Mouse (Mus musculus) small intestine, adult 10 weeks (tissue): Measurements from ENCODE around the gene Chga. TPM values are rescaled to one million over a fixed set of nuclear protein-coding genes. Genes with fewer than 3 reads are reported as not detected.

ENCODE experiments used
- polyA plus RNA-seq: library from polyadenylated mRNA; stranded (reverse); fragments of 350-450 nt; fragmentation: Illumina TruSeq; extraction: RNeasy Lipid Tissue Mini Kit (QIAGEN cat#74804); gene quantifications from one replicate; pipeline ENCODE4 v1.2.3, GENCODE M21; 2014; ENCODE audit warnings: low replicate concordance

The Chga gene
- polyA plus RNA-seq, result 2.9 TPM

DNA sequence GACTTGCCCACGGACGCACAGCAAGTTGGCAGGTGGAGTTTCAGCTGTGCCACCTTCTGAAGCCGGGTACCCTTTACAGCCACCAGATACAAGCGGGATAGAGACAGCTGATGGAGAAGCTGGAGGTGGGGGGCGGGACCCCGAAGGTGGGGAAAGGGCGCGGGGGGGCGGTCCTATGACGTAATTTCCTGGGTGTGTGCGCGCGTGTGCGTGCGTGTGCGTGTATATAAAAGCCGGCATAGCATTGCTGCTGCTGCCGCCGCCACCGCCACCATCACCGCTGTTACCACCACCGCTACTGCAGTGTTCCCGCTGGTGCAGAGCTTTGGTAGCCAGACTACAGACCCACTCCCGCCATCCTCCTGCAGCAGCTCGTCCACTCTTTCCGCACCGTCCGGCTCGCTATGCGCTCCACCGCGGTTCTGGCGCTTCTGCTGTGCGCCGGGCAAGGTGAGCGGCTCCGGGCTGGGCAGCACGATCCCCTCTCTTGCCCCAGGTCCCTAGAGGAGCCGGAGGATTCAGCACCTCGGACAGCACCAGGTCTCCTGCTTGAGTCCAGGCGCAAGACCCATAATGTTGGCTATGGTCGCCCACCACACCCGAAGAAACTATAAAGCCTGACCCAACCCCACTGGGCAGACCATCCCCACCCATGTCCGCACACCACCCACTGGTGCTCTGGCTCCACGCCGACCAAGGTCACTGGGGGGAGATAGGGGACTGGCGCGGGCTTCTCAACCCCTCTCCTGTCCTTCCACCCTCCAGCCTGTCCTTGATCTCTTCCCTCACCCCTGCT is at the start of gene Chga:
Gene Chga, plus strand, starts transcription at position 249 of the 796 bp plus-strand sequence.

Other genes with a start within 250 kb of the Chga start
- gene Lgmn, start 115.2 kb upstream of the Chga start, polyA plus RNA-seq, result 21.8 TPM
- 37.2 TPM for gene Golga5, start 85.8 kb upstream of the Chga start, polyA plus RNA-seq
- 2.4 TPM for gene Itpk1, start 150.0 kb downstream of the Chga start, polyA plus RNA-seq
- not detected for gene Moap1, start 188.7 kb downstream of the Chga start, polyA plus RNA-seq
- gene Tmem251, start 188.8 kb downstream of the Chga start, polyA plus RNA-seq, result 12.3 TPM
- gene Gm28051, start 202.8 kb downstream of the Chga start, polyA plus RNA-seq, result not detected
- 18.9 TPM for gene Gon7, start 202.8 kb downstream of the Chga start, polyA plus RNA-seq
- 15.8 TPM for gene Ubr7, start 203.0 kb downstream of the Chga start, polyA plus RNA-seq
- 14.5 TPM for gene Gm20604, start 203.7 kb downstream of the Chga start, polyA plus RNA-seq